Mouse (Mus musculus) cortical plate, adult 2 months (tissue): ENCODE data around the gene Ccng2.

ENCODE experiments used
- CTCF ChIP-seq: fragments of 200-500 bp; IDR thresholded peaks from 2 replicates; pipeline ENCODE4 v1.5.1; 2011; ENCODE audit warnings: mild to moderate bottlenecking, control low read depth, low read length; ENCODE audit not compliant: insufficient read depth; ENCODE audit errors: extremely low read depth
- POLR2A ChIP-seq: fragments of 200-500 bp; IDR thresholded peaks from 2 replicates; pipeline ENCODE4 v1.6.1; 2011; ENCODE audit warnings: mild to moderate bottlenecking, low read length, control low read depth; ENCODE audit not compliant: insufficient read depth; ENCODE audit errors: extremely low read depth

DNA sequence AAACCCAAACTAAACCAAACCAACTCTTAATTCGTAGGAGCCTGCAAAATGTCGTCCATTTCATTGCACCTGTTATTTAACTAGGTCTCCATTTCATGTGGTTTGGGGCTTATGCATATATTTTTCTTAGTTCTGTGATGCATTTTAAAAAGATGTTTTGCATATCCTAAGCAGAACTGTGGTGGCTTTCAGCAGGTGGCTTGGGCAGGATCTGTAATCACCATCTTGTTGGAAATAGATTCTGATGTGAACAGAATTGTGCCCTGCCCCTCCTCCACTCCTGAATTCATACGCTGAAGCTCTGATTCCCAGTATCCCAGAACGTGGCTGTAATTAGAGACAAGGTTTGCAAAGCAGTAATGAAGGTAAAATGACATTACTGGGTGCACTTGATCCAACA lies 32.9 kb upstream of the Ccng2 start:
- TF ChIP-seq CTCF (no peak), POLR2A (no peak)
